Mouse (Mus musculus): ENCODE data around the gene Cstb.

Gene Cstb

DNA sequence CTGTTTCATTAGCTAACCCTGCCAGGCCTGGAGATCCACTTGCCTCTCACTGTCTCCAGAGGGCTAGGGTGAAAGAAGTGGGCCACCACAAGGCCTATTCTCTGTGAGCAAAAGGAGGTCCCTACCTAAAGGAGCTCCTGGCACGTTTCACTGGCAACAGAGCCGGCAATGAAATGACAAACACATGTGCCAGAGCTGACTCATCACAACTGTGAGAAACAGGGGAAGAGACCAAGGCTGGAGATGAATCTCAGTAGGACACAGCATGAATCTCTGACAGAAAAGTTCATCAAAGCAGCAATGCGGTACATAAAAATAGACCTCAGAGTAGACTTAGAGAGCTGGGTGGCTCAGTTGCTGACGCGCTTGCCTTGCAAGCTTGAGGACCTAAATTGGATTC is 7.6 kb upstream of the Cstb start:
- no peak for DNase-seq (ENCODE audit: extremely low spot score)

DNA sequence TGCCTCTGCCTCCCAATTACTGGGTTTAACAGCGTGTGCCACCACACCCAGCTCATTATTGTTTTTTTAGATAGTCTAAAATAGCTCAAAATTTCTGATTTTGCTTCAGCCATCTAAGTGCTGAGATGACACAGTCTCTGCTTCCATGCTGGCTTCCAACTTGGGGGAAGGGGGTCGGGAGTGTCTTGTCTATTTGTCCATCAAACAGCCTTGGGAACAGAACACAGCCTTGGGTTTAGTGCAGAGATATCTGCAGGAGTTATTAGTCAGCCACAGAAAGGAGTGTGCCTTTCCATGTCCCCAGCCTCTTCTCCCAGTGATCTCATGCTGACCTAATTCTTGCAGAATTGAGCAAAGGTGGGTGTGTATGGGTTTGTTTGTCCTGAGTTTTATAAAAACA is 6.7 kb upstream of the Cstb start:
- DNase-seq (ENCODE audit: extremely low spot score): no peak

DNA sequence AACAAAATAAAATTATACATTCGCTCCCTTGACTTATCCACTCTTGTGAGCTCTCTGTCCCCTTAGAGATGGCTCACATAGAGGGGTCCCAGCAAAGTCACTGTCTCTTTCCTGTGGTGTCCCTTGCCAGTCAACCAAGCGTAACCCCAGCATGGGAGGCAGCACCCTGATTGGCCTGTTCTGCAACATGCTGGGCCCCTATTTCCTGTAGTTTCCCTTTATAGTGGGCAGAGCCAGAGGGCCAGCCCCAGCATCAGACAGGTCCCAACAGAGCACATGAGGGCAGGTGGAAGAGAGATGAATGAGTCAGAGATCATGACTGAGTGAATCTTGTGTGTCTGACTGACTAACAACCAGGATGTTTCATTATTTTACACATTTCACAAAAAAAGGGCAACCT is 4.5 kb upstream of the Cstb start:
- no peak for DNase-seq (ENCODE audit: extremely low spot score)

DNA sequence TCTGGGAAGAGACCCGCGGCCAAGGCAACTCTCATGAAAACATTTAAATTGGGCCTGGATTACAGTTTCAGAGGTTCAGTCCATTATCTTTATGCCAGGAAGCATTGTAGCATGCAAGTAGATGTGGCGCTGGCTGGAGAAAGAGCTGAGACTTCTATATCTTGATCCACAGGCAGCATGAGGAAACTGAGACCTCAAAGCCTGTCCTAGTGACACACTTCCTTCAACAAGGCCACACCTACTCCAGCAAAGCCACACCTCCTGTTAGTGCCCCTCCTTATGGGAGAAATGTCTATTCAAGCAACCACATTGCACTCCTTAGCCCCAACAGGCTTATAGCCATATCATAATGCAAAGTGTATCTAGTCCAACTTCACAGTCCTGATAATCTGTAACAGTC is 2.9 kb upstream of the Cstb start:
- DNase-seq (ENCODE audit: extremely low spot score): no peak

DNA sequence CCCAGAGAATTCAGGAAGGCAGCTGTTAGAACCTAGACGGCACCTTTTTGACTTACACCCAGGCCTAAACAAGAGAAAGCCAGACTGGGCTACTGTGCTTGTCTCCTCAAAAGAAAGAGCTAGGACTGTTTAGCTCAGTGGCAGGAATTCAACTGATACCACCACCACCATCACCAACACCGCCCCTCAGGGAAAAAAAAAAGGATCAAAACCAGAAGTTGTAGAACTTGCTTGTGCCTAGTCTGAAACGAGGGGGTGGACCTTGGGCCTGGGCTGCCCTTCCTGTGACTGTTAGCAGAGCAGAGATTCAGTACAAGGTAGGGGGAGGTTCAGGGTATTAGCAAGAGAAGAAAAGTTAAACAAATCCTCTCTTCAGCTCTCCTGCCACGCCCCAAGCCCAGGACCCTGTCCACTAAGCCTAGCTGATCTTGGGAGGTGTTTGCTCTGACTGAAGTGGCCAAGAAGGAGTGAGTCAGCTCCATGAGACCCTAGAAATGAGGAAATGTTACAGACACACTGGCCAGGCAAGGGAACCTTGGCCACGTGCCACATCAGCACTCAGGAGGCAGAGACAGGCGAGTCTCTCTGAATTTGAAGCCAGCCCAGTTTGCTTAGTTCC is 757 bp downstream of the Cstb start:
- DNase-seq (ENCODE audit: extremely low spot score): no peak

GRCm38 (mm10) chr10:78428070-78428469 is 2.6 kb downstream of the Cstb start:
- no peak for DNase-seq (ENCODE audit: extremely low spot score)

DNA sequence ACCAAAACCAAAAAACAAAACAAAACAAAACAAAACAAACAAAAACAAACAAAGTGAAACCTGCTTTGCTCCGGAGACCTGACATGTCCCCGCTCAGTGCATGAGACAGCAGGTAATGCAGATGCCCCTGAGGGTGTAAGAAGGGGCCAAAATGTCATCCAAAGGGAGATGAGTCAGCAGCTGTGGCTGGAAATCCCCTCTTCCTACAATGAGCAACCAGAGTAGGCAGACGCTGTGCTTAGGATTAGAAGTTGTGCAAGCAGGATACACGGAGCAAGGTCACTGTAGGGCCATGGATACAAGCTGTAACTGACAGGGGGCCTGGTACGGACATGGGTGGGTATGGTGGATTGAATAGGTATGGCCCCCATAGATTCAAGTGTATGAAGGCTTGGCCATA is 3.7 kb downstream of the Cstb start:
- no peak for DNase-seq (ENCODE audit: extremely low spot score)

DNA sequence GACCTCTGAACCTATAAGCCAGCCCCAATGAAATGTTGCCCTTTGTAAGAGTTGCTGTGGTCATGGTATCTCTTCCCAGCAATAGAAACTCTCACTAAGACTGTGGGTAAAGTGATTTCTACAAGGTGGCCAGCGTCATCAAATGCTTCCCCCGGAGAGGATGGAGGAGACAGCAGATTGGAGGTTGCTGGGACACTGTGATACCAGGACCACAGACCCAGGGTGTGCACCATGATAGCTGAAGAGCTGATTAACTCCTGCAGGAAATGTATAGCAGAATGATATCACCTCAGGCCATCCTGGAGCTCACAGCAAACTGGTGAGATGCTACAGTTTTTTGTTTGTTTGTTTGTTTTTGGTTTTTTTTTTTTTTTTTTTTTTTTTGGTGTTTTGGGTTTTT is 4.3 kb downstream of the Cstb start:
- no peak for DNase-seq (ENCODE audit: extremely low spot score)

GRCm38 (mm10) chr10:78432853-78433252 is 7.4 kb downstream of the Cstb start:
- DNase-seq (ENCODE audit: extremely low spot score): no peak

DNA sequence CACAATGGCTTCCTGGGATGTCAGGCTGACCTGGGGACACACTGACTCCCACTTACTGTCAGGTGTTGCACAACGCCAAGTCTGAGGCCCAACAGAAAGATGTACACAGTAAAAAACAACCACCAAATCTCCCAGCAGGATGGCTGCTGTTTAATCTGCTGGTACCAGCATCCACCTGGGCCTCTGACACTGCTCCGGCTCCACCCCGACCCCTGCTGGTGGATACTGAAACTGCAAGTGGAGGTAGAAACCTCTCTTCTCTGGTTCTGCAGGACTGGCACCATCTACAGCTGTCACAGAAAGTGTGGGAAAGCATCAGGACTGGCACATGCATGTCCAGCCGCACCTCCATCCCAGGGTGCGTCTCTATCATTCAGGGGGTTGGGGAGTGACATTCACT is 12.6 kb downstream of the Cstb start:
- peak; percentile 72 for DNase-seq (ENCODE audit: extremely low spot score)

- no peak for DNase-seq (ENCODE audit: extremely low spot score)
Observed at GRCm38 (mm10) chr10:78439550-78439949, 14.1 kb downstream of the Cstb start.

DNA sequence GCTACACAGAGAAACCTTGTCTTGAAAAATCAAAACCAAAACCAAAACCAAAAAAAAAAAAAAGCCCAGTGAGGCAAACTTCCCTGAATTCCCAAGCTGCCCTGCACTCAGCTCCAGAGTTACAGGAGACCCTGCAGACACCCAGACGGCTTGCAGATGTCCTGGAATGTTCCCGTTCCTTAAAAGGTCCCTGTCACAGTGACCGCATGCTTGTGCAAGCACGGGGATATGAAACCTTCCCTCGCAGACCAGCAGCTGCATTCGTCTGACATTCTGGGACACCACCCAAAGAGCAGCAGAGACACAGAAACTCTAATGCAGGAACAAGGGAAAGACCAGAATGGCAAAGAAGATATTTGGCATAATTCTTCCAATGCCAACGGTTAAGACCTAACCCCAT is 14.5 kb downstream of the Cstb start:
- no peak for DNase-seq (ENCODE audit: extremely low spot score)

DNA sequence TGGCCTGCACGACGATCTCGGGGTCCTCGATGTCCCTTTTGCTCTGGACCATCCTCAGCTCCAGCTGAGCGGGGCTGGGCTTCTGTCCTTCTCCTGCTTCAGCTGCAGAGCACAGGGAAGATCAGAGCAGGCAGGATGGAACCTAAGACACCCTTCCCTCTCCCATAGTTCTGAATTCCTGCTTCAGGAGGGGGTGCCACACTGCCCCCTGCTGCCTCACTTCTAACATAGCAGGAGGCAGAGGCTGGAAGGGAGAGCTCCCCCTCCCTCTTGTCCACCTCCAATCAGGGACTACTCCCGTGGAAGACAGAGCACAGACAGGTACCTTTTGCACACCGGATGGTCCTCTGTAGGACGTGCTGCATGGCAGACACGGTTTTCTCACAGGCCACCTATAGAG is 15.3 kb downstream of the Cstb start:
- DNase-seq (ENCODE audit: extremely low spot score): no peak

- DNase-seq (ENCODE audit: extremely low spot score): no peak
Observed at GRCm38 (mm10) chr10:78441606-78442005, 16.1 kb downstream of the Cstb start.

DNA sequence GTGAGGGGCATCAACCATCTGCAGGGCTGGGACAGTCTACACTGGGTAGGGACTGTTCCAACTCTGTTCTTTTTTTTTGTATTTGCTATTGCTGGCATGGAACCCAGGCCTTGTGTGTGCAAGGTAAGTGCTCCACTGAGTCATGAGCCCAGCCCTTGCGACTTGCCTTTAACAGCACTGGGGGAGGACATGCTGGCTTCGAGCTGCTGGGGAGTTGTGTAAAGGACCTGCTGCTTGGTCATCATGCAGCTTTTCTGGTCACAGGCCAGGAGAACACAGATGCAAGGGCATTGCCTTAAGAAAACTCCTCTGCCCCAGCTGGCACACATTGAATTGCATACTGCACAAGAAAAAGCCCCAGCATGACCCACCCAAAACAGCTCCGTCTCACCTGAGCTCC is 16.8 kb downstream of the Cstb start:
- DNase-seq (ENCODE audit: extremely low spot score): no peak

DNA sequence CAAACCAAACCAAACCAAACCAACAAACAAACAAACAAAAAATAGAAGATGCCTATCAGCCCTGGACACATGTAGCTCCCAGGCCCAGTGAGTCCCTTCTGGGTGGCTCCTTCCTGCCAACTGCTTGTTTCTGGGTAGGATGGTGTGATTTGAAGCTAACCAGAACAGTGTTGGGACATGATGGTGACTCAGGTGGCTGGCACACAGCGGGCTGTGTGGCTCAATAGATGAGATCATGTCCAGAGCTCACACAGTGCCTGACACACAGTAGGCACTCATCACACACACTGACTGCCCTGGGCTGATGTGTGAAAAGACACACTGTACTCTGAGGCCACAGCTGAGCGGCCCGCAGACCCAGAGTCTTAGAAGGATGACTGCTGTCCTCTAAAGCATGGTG is 20.7 kb downstream of the Cstb start:
- no peak for DNase-seq (ENCODE audit: extremely low spot score)

- DNase-seq (ENCODE audit: extremely low spot score): no peak
Observed at GRCm38 (mm10) chr10:78447396-78447795, 21.9 kb downstream of the Cstb start.

GRCm38 (mm10) chr10:78450761-78451160 is 25.3 kb downstream of the Cstb start:
- DNase-seq (ENCODE audit: extremely low spot score): no peak

GRCm38 (mm10) chr10:78452641-78453040 is 27.2 kb downstream of the Cstb start:
- DNase-seq (ENCODE audit: extremely low spot score): no peak

- DNase-seq (ENCODE audit: extremely low spot score): no peak
Observed at GRCm38 (mm10) chr10:78456696-78457095, 31.2 kb downstream of the Cstb start.

GRCm38 (mm10) chr10:78457495-78458347 is 32.3 kb downstream of the Cstb start:
- peak; percentile 25 for DNase-seq (ENCODE audit: extremely low spot score)

- DNase-seq (ENCODE audit: extremely low spot score): no peak
Observed at GRCm38 (mm10) chr10:78458348-78459111, 33.1 kb downstream of the Cstb start.

- DNase-seq (ENCODE audit: extremely low spot score): no peak
Observed at GRCm38 (mm10) chr10:78460463-78460862, 35.0 kb downstream of the Cstb start.
